Comparison of ENCODE assay signal across 11 mouse cellular contexts in the genomic region with DNA sequence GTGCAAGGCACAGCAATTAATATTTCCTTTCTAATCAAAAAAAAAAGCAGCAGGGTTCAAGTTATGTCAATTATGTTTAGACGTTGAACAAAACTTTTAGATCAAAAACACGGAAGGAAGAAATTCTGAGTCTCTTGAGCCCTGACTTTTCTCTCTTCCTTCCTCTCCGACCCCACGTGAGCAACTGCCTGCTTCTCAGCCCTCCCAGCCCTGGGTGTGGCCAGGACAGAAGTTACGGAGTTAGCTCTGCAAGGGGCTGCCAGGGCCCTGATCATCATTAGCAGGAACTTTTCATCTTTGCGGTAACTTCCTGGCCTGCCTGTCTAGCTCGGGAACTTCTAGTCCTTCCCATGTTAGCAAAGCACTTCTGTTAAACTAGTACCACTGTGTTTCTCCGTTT. TPM values are rescaled to one million over a fixed set of nuclear protein-coding genes. Genes with fewer than 3 reads are reported as not detected.
DNase-seq lines count a peak whose midpoint lies in the region; ATAC-seq and TF ChIP-seq lines count a peak whose summit lies in the region.
"Had no signal": no experiment of that assay in that cellular context is flagged by ENCODE, and none has a peak within 500 bp of the region (broad histone marks: within the 10 kb centered on the region; RNA-seq: fewer than 3 reads in every experiment).

No protein-coding gene starts in this region.

- no peak overlapping the region for H3K4me2 ChIP-seq in hindbrain, embryonic 13.5 days
- no peak overlapping the region for H3K4me2 ChIP-seq in intestine, embryonic 16.5 days (ENCODE audit: low read depth, low read length)
- H3K4me2 ChIP-seq: heart, embryonic 13.5 days; limb, embryonic 12.5 days had no signal

- peak; percentile 77 for ATAC-seq in inflammation-experienced regulatory T-cells, adult 6 months
- ATAC-seq in hindbrain, embryonic 13.5 days (ENCODE audit: low FRiP score): no peak
- ATAC-seq in intestine, embryonic 16.5 days: no peak

- H3K27me3 ChIP-seq in E14TG2a.4 (ENCODE audit: insufficient read depth, low read length): no peaks in the 10 kb centered on the region
- no peaks in the 10 kb centered on the region for H3K27me3 ChIP-seq in hindbrain, embryonic 13.5 days
- no peaks in the 10 kb centered on the region for H3K27me3 ChIP-seq in intestine, embryonic 16.5 days (replicated peaks; ENCODE audit: control insufficient read depth, insufficient read depth, low read length)
- H3K27me3 ChIP-seq: heart, embryonic 13.5 days; limb, embryonic 12.5 days had no signal

- H3K9ac ChIP-seq in hindbrain, embryonic 13.5 days: no peak overlapping the region
- H3K9ac ChIP-seq in intestine, embryonic 16.5 days (ENCODE audit: low read depth, low read length): no peak overlapping the region
- H3K9ac ChIP-seq: heart, embryonic 13.5 days; limb, embryonic 12.5 days had no signal

- peaks cover 5% of the 10 kb centered on the region; the same call in 1 of the 2 replicates for H3K36me3 ChIP-seq in E14TG2a.4 (ENCODE audit: insufficient read depth, low read length)
- H3K36me3 ChIP-seq in hindbrain, embryonic 13.5 days: no peaks in the 10 kb centered on the region
- H3K36me3 ChIP-seq in intestine, embryonic 16.5 days (ENCODE audit: control insufficient read depth, insufficient read depth, low read length): no peaks in the 10 kb centered on the region
- H3K36me3 ChIP-seq: heart, embryonic 13.5 days; limb, embryonic 12.5 days had no signal

- H3K9me3 ChIP-seq in E14TG2a.4 (ENCODE audit: low read length): peaks cover 4% of the 10 kb centered on the region; the same call in 1 of the 2 replicates
- H3K9me3 ChIP-seq in hindbrain, embryonic 13.5 days: no peaks in the 10 kb centered on the region
- H3K9me3 ChIP-seq in intestine, embryonic 16.5 days (ENCODE audit: control insufficient read depth, low read length): no peaks in the 10 kb centered on the region

- no peak for TF ChIP-seq CTCF in E14TG2a.4 (conservative IDR thresholded peaks at IDR 0.05; ENCODE audit: low read length)

- no peak overlapping the region for H3K27ac ChIP-seq in hindbrain, embryonic 13.5 days
- no peak overlapping the region for H3K27ac ChIP-seq in intestine, embryonic 16.5 days (ENCODE audit: low read length)
- H3K27ac ChIP-seq: heart, embryonic 13.5 days; limb, embryonic 12.5 days had no signal

- H3K4me1 ChIP-seq in E14TG2a.4 (replicated peaks; ENCODE audit: low read depth, low read length): peaks cover 90% of the 10 kb centered on the region
- H3K4me1 ChIP-seq in hindbrain, embryonic 13.5 days (replicated peaks): peaks cover 4% of the 10 kb centered on the region; the same call in 1 of the 2 replicates
- H3K4me1 ChIP-seq in intestine, embryonic 16.5 days (ENCODE audit: control insufficient read depth, insufficient read depth, low read length): peaks cover 6% of the 10 kb centered on the region

- 0 out of 2 replicates have a peak overlapping the region, but pooled peaks have one; percentile 32 for H3K4me3 ChIP-seq in E14TG2a.4 (replicated peaks; ENCODE audit: low read length)
- no peak overlapping the region for H3K4me3 ChIP-seq in hindbrain, embryonic 13.5 days
- no peak overlapping the region for H3K4me3 ChIP-seq in intestine, embryonic 16.5 days (ENCODE audit: low read length)
- H3K4me3 ChIP-seq: heart, embryonic 13.5 days; limb, embryonic 12.5 days had no signal

- WGBS in hindbrain, embryonic 13.5 days: 62% methylated on average over 8 of the region's 8 CpGs
- 59% methylated on average over 8 of the region's 8 CpGs for WGBS in intestine, embryonic 16.5 days

- DNase-seq in adrenal gland, postnatal 14 days: peak; percentile 47
- no peak for DNase-seq in adrenal gland, adult 8-10 months
- DNase-seq in naive thymus-derived CD4-positive, alpha-beta T cell, adult 2 months (ENCODE audit: low read depth): peak; percentile 64
- DNase-seq in layer of hippocampus, postnatal 36 days: no peak
- DNase-seq: cerebellum, postnatal 36 days had no signal

RNA-seq across cellular contexts. Expression of a gene that starts 20.3 kb away (rescaled TPM):
- 93.9 and 105 TPM in 2 replicates for total RNA-seq in adrenal gland, postnatal 14 days (2021)
- total RNA-seq in adrenal gland, adult 8-10 months (2022): 100 to 1,000 TPM; 126 to 142 (median 139) TPM
- 10 to 100 TPM; 15.2 to 39.5 (median 37.0) TPM for polyA plus RNA-seq in inflammation-experienced regulatory T-cells, adult 6 months (2017; shearing (Covaris generic))
- polyA plus RNA-seq in hindbrain, embryonic 13.5 days (2015; fragmentation: Nextera tagmentation; extraction: Ambion mirVana): 35.2 and 36.3 TPM in 2 replicates
- 12.6 and 16.4 TPM in 2 replicates for polyA plus RNA-seq in intestine, embryonic 16.5 days (2015; fragmentation: Nextera tagmentation; extraction: Ambion mirVana)
- total RNA-seq in layer of hippocampus, postnatal 36 days (2021): 100 to 1,000 TPM; 188 to 192 TPM

RNA-seq across cellular contexts. Expression of a gene that starts 46.8 kb away (rescaled TPM):
- 18.5 and 23.5 TPM in 2 replicates for total RNA-seq in adrenal gland, postnatal 14 days (2021)
- 10 to 100 TPM; 18.8 to 47.8 (median 33.3) TPM for total RNA-seq in adrenal gland, adult 8-10 months (2022)
- polyA plus RNA-seq in inflammation-experienced regulatory T-cells, adult 6 months (2017; shearing (Covaris generic)): 10 to 100 TPM; 50.1 to 82.6 (median 80.9) TPM
- 46.6 and 47.6 TPM in 2 replicates for polyA plus RNA-seq in hindbrain, embryonic 13.5 days (2015; fragmentation: Nextera tagmentation; extraction: Ambion mirVana)
- polyA plus RNA-seq in intestine, embryonic 16.5 days (2015; fragmentation: Nextera tagmentation; extraction: Ambion mirVana): 19.8 and 20.1 TPM in 2 replicates
- total RNA-seq in layer of hippocampus, postnatal 36 days (2021): 100 to 1,000 TPM in 1 of 2 experiments, 10 to 100 TPM in 1; 97.8 to 114 TPM

Comparison
In these comparisons a context has a peak if more than half of its experiments do, and no peak if none do; other contexts are left out.
1. DNase-seq: peak in adrenal gland, postnatal 14 days (single experiment) and naive thymus-derived CD4-positive, alpha-beta T cell, adult 2 months (single experiment); none in adrenal gland, adult 8-10 months (single experiment) and layer of hippocampus, postnatal 36 days (0 of 2).